Mouse (Mus musculus) liver, postnatal 0 days (tissue): ENCODE measurements around the gene Olfr548-ps1.

Experiments
- CTCF ChIP-seq: sonication (generic); IDR thresholded peaks from 2 replicates; pipeline ENCODE4 v1.5.1; 2016; ENCODE audit warnings: antibody characterized with exemption, low read depth
- EP300 ChIP-seq: IDR thresholded peaks from 2 replicates; pipeline ENCODE4 v1.6.1; 2016; ENCODE audit warnings: antibody characterized with exemption, low read depth, mild to moderate bottlenecking

DNA sequence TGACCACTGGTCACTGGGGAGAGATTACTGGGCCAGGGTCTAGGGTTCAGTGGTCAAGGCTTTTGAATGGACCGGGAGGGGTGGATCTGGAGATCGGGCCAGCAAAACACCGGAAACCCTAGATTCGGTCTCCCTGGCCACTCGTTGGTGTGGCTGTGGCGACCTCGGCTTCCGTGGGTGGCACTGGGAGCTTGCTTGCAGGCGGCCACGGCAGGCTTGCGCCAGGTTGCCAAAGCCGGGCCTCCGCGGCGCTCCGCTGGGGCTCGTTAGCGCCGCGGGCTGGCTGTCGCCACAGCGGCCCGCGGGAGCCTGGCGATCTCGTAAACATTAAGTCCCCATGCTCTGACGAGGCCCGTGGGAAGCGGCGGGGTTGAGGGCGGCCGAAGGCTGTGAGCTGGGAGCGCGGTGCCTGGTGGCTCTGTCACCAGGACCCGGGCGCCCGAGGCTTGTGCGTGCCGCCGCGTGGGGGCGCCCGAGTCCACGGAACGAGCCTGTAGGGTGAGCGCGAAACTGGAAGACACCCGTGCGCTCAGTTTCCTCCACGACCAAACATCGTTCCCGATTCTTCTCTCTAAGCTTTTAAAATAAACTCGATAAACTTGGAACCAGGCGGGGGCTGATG is 27.8 kb upstream of the Olfr548-ps1 start:
- TF ChIP-seq CTCF: peak; percentile 89
- TF ChIP-seq EP300: no peak
